Mouse (Mus musculus) heart, embryonic 10.5 days (tissue): Measurements from ENCODE around the gene Erbb3. TPM values are rescaled to one million over a fixed set of nuclear protein-coding genes. Genes with fewer than 3 reads are reported as not detected.

ENCODE experiments used
- DNase-seq: peaks from one replicate; pipeline ENCODE4 v3.0.0-alpha.2; 2017; ENCODE audit warnings: low spot score
- H3K27ac ChIP-seq: fragments of 300-500 bp; sonication (generic); 2 replicates; pipeline ENCODE4 v1.5.1; 2016; ENCODE audit warnings: mild to moderate bottlenecking
- H3K27me3 ChIP-seq: fragments of 300-500 bp; sonication (generic); 2 replicates; pipeline ENCODE4 v1.6.1; 2016; ENCODE audit warnings: mild to moderate bottlenecking; ENCODE audit not compliant: poor library complexity, insufficient read depth, severe bottlenecking
- H3K36me3 ChIP-seq: fragments of 300-500 bp; sonication (generic); 2 replicates; pipeline ENCODE4 v1.6.1; 2016; ENCODE audit warnings: mild to moderate bottlenecking, moderate library complexity
- H3K4me1 ChIP-seq: fragments of 300-500 bp; sonication (generic); 2 replicates; pipeline ENCODE4 v1.6.1; 2016; ENCODE audit warnings: mild to moderate bottlenecking
- H3K4me3 ChIP-seq: fragments of 300-500 bp; sonication (generic); 2 replicates; pipeline ENCODE4 v1.5.1; 2016; ENCODE audit warnings: mild to moderate bottlenecking, moderate library complexity
- H3K9me3 ChIP-seq: fragments of 300-500 bp; sonication (generic); 2 replicates; pipeline ENCODE4 v1.6.1; 2016; ENCODE audit warnings: mild to moderate bottlenecking, moderate library complexity
- WGBS: fragments of 180-500 bp; shearing (Covaris S2); methylation state at CpG from one replicate; pipeline ENCODE4 v1.1.7; 2016; 5-methylcytosine and 5-hydroxymethylcytosine counted together
- polyA plus RNA-seq: library from polyadenylated mRNA; unstranded; fragments of >200 nt; fragmentation: Nextera tagmentation; extraction: Ambion mirVana; gene quantifications from 2 replicates; pipeline ENCODE4 v1.2.1, GENCODE M21; 2016

The Erbb3 gene
- polyA plus RNA-seq, 1 experiment from 2014 or later: 7.4 TPM

DNA sequence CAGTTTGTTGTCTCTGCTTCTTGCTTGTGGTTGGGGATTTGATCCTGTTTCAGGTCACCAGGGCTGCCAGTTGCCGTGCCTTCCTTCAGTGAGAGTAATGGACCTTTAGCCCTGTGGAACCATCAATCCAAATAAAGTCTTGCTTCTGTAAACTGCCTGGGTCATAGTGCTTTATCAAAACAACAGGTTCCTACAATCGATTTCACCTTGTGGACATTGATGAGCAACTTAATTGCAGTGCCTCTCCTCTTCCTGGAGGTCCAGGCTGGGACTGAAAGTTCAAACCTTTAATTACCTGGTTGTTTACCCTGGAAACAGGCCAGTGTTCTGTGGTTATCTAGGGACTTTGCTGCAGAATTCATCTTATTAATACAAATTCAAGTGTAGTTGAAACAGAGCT, 9.0 kb upstream of the Erbb3 start:
- Histone ChIP-seq H3K4me3 (no peak overlapping the region), H3K27me3 (no peaks in the 10 kb centered on the region), H3K27ac (no peak overlapping the region), H3K36me3 (no peaks in the 10 kb centered on the region), H3K4me1 (no peaks in the 10 kb centered on the region), H3K9me3 (no peaks in the 10 kb centered on the region)
- WGBS: 72% methylated on average over 2 of the region's 2 CpGs
- DNase-seq: no peak

GRCm38 (mm10) chr10:128592797-128593196, 3.3 kb upstream of the Erbb3 start:
- 63% methylated on average over 5 of the region's 5 CpGs for WGBS
- Histone ChIP-seq H3K36me3 (no peaks in the 10 kb centered on the region), H3K9me3 (no peaks in the 10 kb centered on the region), H3K4me1 (peaks cover 24% of the 10 kb centered on the region), H3K27me3 (peaks cover 19% of the 10 kb centered on the region), H3K4me3 (no peak overlapping the region), H3K27ac (no peak overlapping the region)
- DNase-seq: no peak

DNA sequence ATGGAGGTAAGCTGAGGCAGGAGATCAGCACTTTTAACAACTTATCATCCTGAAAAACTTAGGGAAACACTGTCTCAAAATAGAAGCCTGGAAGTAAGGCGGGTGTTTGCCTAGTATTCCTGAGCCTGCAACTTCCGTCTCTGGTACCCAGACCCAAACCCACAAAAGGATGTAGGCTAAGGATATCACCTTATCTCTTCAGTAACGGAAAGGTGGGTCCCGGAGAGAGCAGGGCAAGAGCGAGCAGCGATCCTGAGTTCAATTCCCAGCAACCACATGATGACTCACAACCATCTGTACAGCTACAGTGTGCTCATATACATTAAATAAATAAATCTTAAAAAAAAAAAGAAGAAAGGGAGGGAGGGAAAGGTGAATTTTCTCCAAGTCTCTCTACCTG, 2.0 kb upstream of the Erbb3 start:
- no peak overlapping the region for H3K4me3 ChIP-seq
- WGBS: 50% methylated on average over 6 of the region's 6 CpGs
- no peaks in the 10 kb centered on the region for H3K9me3 ChIP-seq
- no peaks in the 10 kb centered on the region for H3K36me3 ChIP-seq
- peaks cover 33% of the 10 kb centered on the region for H3K27me3 ChIP-seq
- H3K27ac ChIP-seq: no peak overlapping the region
- peaks cover 34% of the 10 kb centered on the region for H3K4me1 ChIP-seq
- DNase-seq: no peak

DNA sequence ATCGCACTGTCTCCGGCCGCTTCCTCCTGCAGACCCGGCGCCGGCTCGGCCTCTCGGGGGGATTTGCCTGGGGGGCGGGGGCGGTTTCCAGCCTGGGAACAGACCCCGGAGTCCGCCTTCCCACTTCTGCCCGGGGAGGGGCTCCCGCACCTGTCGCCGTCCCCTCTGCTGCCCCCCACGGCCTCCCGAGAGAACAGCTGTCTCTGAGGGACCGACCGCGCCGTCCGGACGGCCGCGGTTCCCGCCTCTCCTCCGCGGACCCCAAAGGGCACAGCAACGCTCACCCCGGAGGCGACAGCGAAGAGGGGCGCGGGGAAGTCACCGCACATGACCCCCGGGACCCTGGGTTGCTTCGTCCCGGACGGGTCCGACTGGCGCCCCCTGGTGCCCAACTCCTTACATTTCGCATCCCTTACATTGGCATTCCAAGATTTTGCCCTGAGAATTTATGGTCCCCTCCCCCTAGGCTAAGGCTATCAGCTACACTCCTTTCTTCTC, 790 bp upstream of the Erbb3 start:
- peaks cover 44% of the 10 kb centered on the region for H3K27me3 ChIP-seq
- no peaks in the 10 kb centered on the region for H3K9me3 ChIP-seq
- WGBS: 1% methylated on average over 43 of the region's 43 CpGs
- DNase-seq: no peak
- peak overlapping the region; percentile 86 for H3K4me3 ChIP-seq
- peaks cover 34% of the 10 kb centered on the region for H3K4me1 ChIP-seq
- no peaks in the 10 kb centered on the region for H3K36me3 ChIP-seq
- H3K27ac ChIP-seq: peak overlapping the region; percentile 83

GRCm38 (mm10) chr10:128588775-128589463, 533 bp downstream of the Erbb3 start:
- H3K27ac ChIP-seq: peak overlapping the region; percentile 83; the same call in 1 of the 2 replicates
- DNase-seq: no peak

DNA sequence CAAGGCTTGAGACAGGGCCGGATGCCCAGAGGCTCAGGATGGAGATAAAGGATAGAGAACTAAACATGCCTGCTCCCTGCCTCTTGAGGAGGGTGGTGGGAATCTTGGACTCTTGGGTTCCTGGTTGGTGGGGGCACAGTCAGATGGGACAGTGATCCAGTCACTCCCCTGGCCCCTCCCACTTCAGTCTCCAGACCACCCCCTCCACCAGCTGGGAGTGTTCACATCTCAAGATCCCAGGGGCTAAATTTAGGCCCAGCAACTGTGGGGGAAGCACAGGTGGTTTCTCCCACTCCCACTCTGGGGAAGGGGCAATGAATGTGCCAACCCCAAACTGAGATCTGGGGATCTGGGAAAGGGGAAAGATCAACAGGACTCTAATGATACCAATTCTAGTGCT, 1.3 kb downstream of the Erbb3 start:
- peaks cover 53% of the 10 kb centered on the region for H3K27me3 ChIP-seq
- H3K4me3 ChIP-seq: peak overlapping the region; percentile 86

More at GRCm38 (mm10) chr10:128588775-128589463, 533 bp downstream of the Erbb3 start:
- Histone ChIP-seq H3K4me1 (peaks cover 38% of the 10 kb centered on the region), H3K4me3 (peak overlapping the region; percentile 86), H3K9me3 (no peaks in the 10 kb centered on the region), H3K27me3 (peaks cover 53% of the 10 kb centered on the region), H3K36me3 (no peaks in the 10 kb centered on the region)
- WGBS: 1% methylated on average over 23 of the region's 23 CpGs

DNA sequence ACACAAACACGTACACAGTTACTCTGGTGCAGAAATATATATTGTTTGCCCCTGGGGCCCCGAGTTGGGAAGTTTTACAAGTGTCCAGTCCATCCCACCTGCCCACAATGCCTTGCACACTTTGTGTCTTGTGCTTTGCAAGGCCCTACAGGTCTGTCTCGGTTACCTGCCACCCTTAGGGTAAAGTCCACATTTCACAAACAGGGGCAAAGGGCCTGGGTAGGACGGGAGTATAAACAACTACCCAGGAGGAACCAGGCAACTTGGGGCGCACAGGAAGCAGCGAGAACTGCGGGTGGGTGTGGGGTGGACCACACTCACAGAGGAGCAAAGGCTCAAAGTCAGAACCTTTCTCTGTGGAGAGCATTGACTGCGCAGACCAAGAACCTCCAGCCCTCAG, 1.8 kb downstream of the Erbb3 start:
- peaks cover 53% of the 10 kb centered on the region for H3K27me3 ChIP-seq
- peak overlapping the region; percentile 1; the same call in 1 of the 2 replicates for H3K4me3 ChIP-seq
- 0 out of 2 replicates have a peak overlapping the region, but pooled peaks have one; percentile 11 for H3K27ac ChIP-seq

More for the DNA sequence above, 1.3 kb downstream of the Erbb3 start:
- 31% methylated on average over 1 of the region's 1 CpGs for WGBS
- Histone ChIP-seq H3K9me3 (no peaks in the 10 kb centered on the region), H3K36me3 (no peaks in the 10 kb centered on the region), H3K27ac (0 out of 2 replicates have a peak overlapping the region, but pooled peaks have one; percentile 11), H3K4me1 (peaks cover 45% of the 10 kb centered on the region)
- no peak for DNase-seq

DNA sequence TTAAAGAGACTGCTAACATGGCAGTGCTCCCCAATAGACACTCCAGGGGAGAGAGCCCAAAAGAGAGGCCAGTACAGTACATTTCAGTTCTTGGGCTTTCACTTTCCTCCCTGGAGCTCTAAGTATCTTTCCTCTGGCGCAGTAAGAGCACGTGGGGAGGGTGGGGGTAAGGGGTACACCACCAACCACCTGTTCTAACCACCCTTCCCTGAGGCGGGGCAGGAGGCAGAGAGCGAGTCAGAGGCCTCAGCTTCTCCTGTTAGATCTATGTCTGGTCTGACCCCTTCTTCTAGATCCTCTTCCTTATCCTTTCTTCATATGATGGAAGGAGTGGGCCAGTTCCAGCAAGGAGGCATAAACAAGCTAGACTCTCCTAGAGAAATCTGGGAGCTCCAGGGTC, 2.3 kb downstream of the Erbb3 start:
- H3K36me3 ChIP-seq: no peaks in the 10 kb centered on the region
- H3K4me1 ChIP-seq: peaks cover 49% of the 10 kb centered on the region
- WGBS: 36% methylated on average over 4 of the region's 4 CpGs
- DNase-seq: no peak
- peak overlapping the region; percentile 52; the same call in 1 of the 2 replicates for H3K27ac ChIP-seq
- H3K27me3 ChIP-seq: peaks cover 53% of the 10 kb centered on the region
- 0 out of 2 replicates have a peak overlapping the region, but pooled peaks have one; percentile 8 for H3K4me3 ChIP-seq
- H3K9me3 ChIP-seq: no peaks in the 10 kb centered on the region

More for the DNA sequence above, 1.8 kb downstream of the Erbb3 start:
- Histone ChIP-seq H3K9me3 (no peaks in the 10 kb centered on the region), H3K4me1 (peaks cover 49% of the 10 kb centered on the region), H3K36me3 (no peaks in the 10 kb centered on the region)
- WGBS: 53% methylated on average over 8 of the region's 8 CpGs
- no peak for DNase-seq

- Histone ChIP-seq H3K4me3 (0 out of 2 replicates have a peak overlapping the region, but pooled peaks have one; percentile 8), H3K27ac (peak overlapping the region; percentile 52; the same call in 1 of the 2 replicates), H3K9me3 (no peaks in the 10 kb centered on the region), H3K27me3 (peaks cover 53% of the 10 kb centered on the region), H3K36me3 (no peaks in the 10 kb centered on the region), H3K4me1 (peaks cover 49% of the 10 kb centered on the region)
- no peak for DNase-seq
- 11% methylated on average over 1 of the region's 1 CpGs for WGBS
Observed at GRCm38 (mm10) chr10:128586546-128586945, 2.9 kb downstream of the Erbb3 start.

DNA sequence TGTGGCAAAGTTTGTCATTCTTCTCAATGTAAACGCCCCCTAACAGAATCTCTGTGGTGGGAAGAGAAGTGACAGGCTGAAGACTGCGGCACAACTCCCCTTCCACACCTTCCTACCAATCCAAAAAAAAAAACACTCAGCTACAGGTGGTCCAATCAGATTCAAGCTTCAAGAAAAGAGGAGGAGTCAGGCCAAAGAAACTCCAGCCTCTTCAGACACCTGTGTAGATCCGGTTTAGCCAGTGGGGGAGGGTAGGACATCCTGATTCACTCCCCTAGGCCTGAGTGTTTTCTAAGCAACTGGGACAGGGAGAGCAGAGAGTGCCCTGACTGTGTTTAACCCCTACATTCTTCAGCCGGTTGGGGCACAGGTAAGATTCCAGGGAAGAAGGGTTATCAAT, 5.1 kb downstream of the Erbb3 start:
- Histone ChIP-seq H3K27ac (no peak overlapping the region), H3K9me3 (no peaks in the 10 kb centered on the region), H3K4me1 (peaks cover 37% of the 10 kb centered on the region), H3K4me3 (peak overlapping the region; percentile 45), H3K36me3 (no peaks in the 10 kb centered on the region), H3K27me3 (peaks cover 50% of the 10 kb centered on the region)
- 8% methylated on average over 4 of the region's 4 CpGs for WGBS
- DNase-seq: no peak

DNA sequence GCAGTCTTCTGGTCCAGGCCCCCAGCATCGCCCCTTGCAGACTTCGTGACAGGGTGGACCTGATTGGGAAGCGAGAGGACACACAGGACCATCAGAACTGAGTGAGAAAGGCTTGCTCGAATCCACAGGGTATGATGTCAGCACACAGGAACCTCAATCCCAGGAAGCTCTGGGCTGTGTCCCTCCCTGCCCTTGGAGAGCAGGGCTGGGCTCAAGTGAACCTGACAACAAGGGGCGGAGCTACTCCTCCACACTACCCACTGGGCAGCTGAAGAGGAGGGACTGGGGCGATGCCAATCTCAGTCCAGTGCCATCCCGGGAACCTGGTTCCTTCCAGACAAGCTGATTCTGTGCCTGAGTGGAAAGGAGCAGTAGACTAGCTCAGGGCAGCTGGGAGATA, 5.8 kb downstream of the Erbb3 start:
- Histone ChIP-seq H3K27me3 (peaks cover 42% of the 10 kb centered on the region), H3K4me3 (peak overlapping the region; percentile 45), H3K4me1 (peaks cover 32% of the 10 kb centered on the region), H3K36me3 (no peaks in the 10 kb centered on the region), H3K27ac (peak overlapping the region; percentile 80), H3K9me3 (no peaks in the 10 kb centered on the region)
- WGBS: 17% methylated on average over 7 of the region's 7 CpGs
- DNase-seq: peak; percentile 88

- WGBS: 76% methylated on average over 4 of the region's 4 CpGs
Observed at GRCm38 (mm10) chr10:128579731-128580130, 9.7 kb downstream of the Erbb3 start.

DNA sequence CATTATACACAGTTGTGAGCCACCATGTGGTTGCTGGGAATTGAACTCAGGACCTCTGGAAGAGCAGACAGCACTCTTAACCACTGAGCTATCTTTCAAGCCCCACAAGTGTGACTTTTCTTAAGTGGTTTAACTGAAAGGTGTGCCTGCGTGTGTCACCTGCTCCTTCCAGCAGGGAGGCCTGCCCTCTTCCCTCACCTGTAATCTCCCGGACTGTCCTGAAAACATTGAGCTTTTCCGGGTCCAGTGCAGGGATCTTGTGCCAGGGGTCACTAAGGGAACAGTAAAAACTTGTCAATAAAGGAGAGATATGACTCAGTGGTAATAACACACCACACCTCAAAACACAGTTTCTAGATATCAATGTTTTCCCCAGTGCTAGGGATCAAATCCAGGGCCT, 10.2 kb downstream of the Erbb3 start:
- H3K4me1 ChIP-seq: peaks cover 17% of the 10 kb centered on the region
- peaks cover 11% of the 10 kb centered on the region; the same call in 1 of the 2 replicates for H3K36me3 ChIP-seq
- no peak for DNase-seq
- WGBS: 74% methylated on average over 3 of the region's 3 CpGs
- H3K27ac ChIP-seq: no peak overlapping the region
- H3K27me3 ChIP-seq: no peaks in the 10 kb centered on the region
- no peak overlapping the region for H3K4me3 ChIP-seq
- no peaks in the 10 kb centered on the region for H3K9me3 ChIP-seq

More at GRCm38 (mm10) chr10:128579731-128580130, 9.7 kb downstream of the Erbb3 start:
- Histone ChIP-seq H3K9me3 (no peaks in the 10 kb centered on the region), H3K27ac (no peak overlapping the region), H3K4me3 (no peak overlapping the region), H3K27me3 (0 out of 2 replicates have a peak, but pooled peaks cover 4% of the 10 kb centered on the region), H3K4me1 (peaks cover 17% of the 10 kb centered on the region), H3K36me3 (peaks cover 11% of the 10 kb centered on the region; the same call in 1 of the 2 replicates)
- no peak for DNase-seq
